ENCODE assay signal across 30 mouse cellular contexts in the genomic region with DNA sequence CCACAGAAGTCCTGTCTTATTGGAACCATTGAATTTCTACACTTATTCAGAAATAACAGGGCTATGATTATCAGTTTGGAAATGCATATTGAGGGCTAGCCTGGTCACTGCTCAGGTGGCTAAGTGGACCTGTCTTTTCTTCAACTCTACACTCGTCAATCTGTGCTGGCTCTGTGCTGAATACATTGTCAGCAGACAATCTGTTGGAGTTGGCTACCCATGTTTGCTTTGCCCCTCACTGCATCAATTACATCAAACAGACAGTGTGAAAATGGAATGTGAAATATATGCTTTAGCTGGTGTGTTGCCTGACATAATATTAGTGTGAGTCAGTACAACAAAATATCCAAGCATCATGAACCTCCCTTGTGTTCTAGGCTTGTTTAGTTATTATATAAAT.
DNase-seq lines count a peak whose midpoint lies in the region; ATAC-seq lines count a peak whose summit lies in the region.
"Had no signal": no experiment of that assay in that cellular context is flagged by ENCODE, and none has a peak within 500 bp of the region (broad histone marks: within the 10 kb centered on the region; RNA-seq: fewer than 3 reads in every experiment).

No protein-coding gene starts in this region.

- H3K4me3 ChIP-seq in forebrain, embryonic 16.5 days (replicated peaks; ENCODE audit: low read length): no peak overlapping the region
- H3K4me3 ChIP-seq: erythroblast, embryonic 14.5 days; heart, embryonic 12.5 days; hindbrain, embryonic 13.5 days; midbrain, embryonic 13.5 days; neural tube, embryonic 13.5 days had no signal

- no peaks in the 10 kb centered on the region for H3K9me3 ChIP-seq in forebrain, embryonic 16.5 days (ENCODE audit: control insufficient read depth, low read length)
- H3K9me3 ChIP-seq: heart, embryonic 12.5 days; hindbrain, embryonic 13.5 days; midbrain, embryonic 13.5 days; neural tube, embryonic 13.5 days had no signal

- 44% methylated on average over 1 of the region's 1 CpGs for WGBS in forebrain, embryonic 16.5 days

- peak; percentile 61 for DNase-seq in cerebellum, adult 9-10 months
- DNase-seq in cerebellum, postnatal 4 days (ENCODE audit: low spot score in 2 of 2): no peak
- DNase-seq in brain, adult 2 months (ENCODE audit: low read depth, low spot score): peak; percentile 67
- DNase-seq in brain, embryonic 18.5 days (ENCODE audit: low read depth, low spot score): peak; percentile 30
- no peak for DNase-seq in heart, adult 11 months
- no peak for DNase-seq in adrenal gland, adult 18-20 months (ENCODE audit: low spot score in 2 of 2)
- DNase-seq: adrenal gland, postnatal 36 days; gastrocnemius, postnatal 14 days; heart, adult 18-20 months; heart, postnatal 4 days; kidney, adult 8-10 months; kidney, postnatal 4 days; layer of hippocampus, adult 9-11 months; liver; lung, adult 2 months; lung, postnatal 10 days; right cerebral cortex, postnatal 4 days; thymus, adult 2 months; thymus, postnatal 4 days had no signal

- peak; percentile 87 for ATAC-seq in forebrain, embryonic 16.5 days
- ATAC-seq: CD4-positive, CD25-positive, alpha-beta regulatory T cell, adult 4 months; intestine, embryonic 16.5 days; midbrain, embryonic 13.5 days had no signal

- peaks cover 5% of the 10 kb centered on the region; the same call in 1 of the 2 replicates for H3K4me1 ChIP-seq in forebrain, embryonic 16.5 days (replicated peaks; ENCODE audit: control insufficient read depth, insufficient read depth, low read length)
- H3K4me1 ChIP-seq: heart, embryonic 12.5 days; hindbrain, embryonic 13.5 days; neural tube, embryonic 13.5 days had no signal

- H3K4me2 ChIP-seq in forebrain, embryonic 16.5 days (ENCODE audit: low read length): no peak overlapping the region
- H3K4me2 ChIP-seq: heart, embryonic 12.5 days; hindbrain, embryonic 13.5 days; midbrain, embryonic 13.5 days; neural tube, embryonic 13.5 days had no signal

- H3K36me3 ChIP-seq in forebrain, embryonic 16.5 days (ENCODE audit: control insufficient read depth, insufficient read depth): no peaks in the 10 kb centered on the region
- H3K36me3 ChIP-seq: heart, embryonic 12.5 days; hindbrain, embryonic 13.5 days; midbrain, embryonic 13.5 days; neural tube, embryonic 13.5 days had no signal

- no peak overlapping the region for H3K27ac ChIP-seq in forebrain, embryonic 16.5 days (ENCODE audit: low read length)
- H3K27ac ChIP-seq: hindbrain, embryonic 13.5 days; kidney, postnatal 0 days; liver, embryonic 14.5 days; macrophage; midbrain, embryonic 13.5 days; neural tube, embryonic 13.5 days had no signal

- no peaks in the 10 kb centered on the region for H3K27me3 ChIP-seq in forebrain, embryonic 16.5 days (replicated peaks; ENCODE audit: control insufficient read depth, insufficient read depth, low read length)
- H3K27me3 ChIP-seq: heart, embryonic 12.5 days; hindbrain, embryonic 13.5 days; midbrain, embryonic 13.5 days; neural tube, embryonic 13.5 days had no signal

- no peak overlapping the region for H3K9ac ChIP-seq in forebrain, embryonic 16.5 days (replicated peaks; ENCODE audit: low read depth, low read length)
- H3K9ac ChIP-seq: heart, embryonic 12.5 days; hindbrain, embryonic 13.5 days; liver, embryonic 14.5 days; midbrain, embryonic 13.5 days; neural tube, embryonic 13.5 days had no signal

Comparison
In these comparisons a context has a peak if more than half of its experiments do, and no peak if none do; other contexts are left out.
1. DNase-seq: peak in cerebellum, adult 9-10 months (single experiment), brain, adult 2 months (single experiment) and brain, embryonic 18.5 days (single experiment); none in cerebellum, postnatal 4 days (0 of 2), heart, adult 11 months (single experiment) and adrenal gland, adult 18-20 months (0 of 2).